Mouse (Mus musculus): ENCODE measurements at regions not wholly inside any gene's neighbourhood (a gene's known extent, or its start where the extent isn't known, plus 50 kb on each side); places are given as distances from the start of the nearest gene placed in this dataset.

DNA sequence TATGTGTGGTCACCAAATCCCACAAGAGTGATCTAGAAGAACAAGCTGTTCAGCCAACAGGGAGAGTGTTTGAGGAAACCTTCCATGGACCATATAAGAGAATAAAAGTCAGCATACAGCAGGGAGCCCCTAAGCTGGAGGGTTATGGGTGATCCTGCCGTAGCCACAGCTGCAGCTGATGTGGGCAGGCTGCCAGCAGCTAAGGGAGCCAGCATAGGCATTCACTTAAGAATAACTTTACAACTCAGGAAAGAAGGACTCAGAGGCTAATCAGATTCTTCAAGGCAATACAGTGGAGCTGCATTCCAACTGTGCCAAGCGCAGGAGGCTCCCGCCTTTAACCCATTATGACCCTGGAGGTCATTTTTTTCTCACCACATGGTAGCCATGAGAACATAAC is 121.6 kb downstream of the Uck2 start:
- DNase-seq (ENCODE audit: low read depth, low spot score) = peak; percentile 34

DNA sequence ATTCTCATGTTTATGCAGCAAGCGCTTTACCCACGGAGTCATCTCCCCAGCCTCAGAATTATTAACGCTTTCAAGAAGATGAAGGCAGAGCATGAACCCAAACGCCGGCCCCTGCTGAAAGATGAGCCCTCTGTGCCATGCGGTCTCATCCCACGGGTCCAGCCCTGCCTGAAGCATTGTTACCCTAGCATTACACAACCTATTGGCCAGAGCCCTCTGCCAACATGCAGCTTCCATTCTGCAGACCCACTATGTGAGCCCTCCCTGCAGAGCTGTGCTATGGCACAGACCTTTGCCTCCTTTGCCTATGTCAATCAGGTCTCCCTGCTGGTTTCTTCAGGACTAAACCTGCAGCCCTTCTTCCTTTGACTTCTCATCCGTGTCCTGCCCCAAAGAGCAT is 122.6 kb downstream of the Uck2 start:
- DNase-seq (ENCODE audit: low read depth, low spot score) = no peak

DNA sequence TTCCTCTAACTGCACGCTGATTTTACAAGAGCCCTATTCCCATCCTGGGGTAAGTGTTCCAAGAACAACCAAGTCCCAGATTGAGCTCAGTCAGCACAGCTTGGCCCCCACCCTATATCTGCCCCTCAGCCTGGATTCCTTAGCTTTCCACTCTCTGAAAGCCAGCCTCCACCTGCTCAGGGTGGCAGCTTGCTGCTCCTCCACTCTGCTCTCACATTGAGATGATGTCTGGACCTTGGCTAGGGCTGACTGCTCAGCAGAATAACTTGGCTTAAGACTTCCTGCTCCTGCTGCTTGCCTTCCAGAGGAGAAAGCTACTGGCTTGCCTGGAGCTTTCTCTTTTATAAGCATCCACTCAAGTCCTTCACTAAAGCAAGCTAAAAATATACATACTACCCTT is 125.6 kb downstream of the Uck2 start:
- DNase-seq (ENCODE audit: low read depth, low spot score) = no peak

DNA sequence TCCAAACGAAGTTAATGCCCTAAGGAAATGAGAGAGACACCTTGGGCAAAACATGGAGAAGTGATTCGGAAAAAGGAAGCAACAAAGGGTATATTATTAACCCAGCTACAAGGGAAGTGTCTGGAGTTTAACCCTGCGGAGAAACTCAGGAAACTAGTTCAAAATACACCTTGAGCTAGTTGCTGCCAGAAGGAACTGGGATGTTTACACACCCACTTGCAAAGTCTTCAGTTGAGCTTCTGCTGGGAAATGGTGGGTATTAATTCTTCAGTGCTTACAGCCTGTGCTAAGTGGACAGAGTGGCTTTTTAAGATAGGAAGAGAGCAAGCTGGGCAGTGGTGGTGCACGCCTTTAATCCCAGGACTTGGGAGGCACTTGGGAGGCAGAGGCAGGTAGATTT is 132.7 kb downstream of the Uck2 start:
- DNase-seq (ENCODE audit: low read depth, low spot score) = no peak

DNA sequence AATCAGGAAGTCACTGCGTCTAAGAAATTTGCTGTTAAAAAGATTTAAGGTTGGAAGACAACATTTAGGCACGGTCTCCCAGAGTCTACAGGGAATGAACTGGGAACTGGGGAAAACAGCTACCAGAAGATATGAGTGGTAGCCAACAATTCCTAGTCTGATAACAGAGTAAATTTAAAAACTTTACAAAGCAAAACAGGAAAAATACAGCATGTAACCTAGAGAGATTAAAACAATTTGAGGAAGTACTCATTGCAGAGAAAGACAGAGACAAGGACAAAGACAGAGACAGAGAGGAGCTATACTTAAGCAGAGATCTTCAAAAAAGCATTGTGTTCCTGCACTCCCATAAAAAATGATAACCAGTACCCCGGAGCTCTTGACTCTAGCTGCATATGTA is 140.8 kb downstream of the Uck2 start:
- DNase-seq (ENCODE audit: low read depth, low spot score) = no peak

DNA sequence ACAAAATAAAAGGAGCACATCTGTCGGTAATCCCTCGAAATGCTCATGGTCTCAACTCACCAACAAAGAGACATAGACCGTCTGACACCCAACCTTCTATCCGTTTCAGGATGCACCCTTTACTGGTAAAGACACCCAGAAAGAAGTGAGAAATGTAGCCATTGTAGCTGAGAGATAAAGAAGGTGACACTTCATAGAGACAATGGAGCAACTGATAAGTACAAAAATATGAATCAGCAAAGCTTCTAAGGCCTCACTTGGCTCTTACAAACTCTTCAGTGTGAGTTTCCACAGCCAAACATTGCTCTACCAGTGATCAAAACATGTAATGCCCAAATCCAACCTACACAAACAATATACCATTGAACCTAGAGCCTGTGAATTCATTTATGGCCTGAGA is 141.3 kb downstream of the Uck2 start:
- no peak for DNase-seq (ENCODE audit: low read depth, low spot score)
